Mouse (Mus musculus) stomach, embryonic 14.5 days (tissue): ENCODE results near the gene Gga1. TPM values are rescaled to one million over a fixed set of nuclear protein-coding genes. Genes with fewer than 3 reads are reported as not detected.

ENCODE experiments used
- ATAC-seq: fragments of 200-750 bp; cut with Nextera tagmentation; 2 replicates; pipeline ENCODE4 v1.8.0; 2017; ENCODE audit warnings: low read depth, moderate TSS enrichment; ENCODE audit not compliant: insufficient number of reproducible peaks, insufficient read depth, low FRiP score
- H3K27ac ChIP-seq: fragments of 300-500 bp; sonication (generic); 2 replicates; pipeline ENCODE4 v1.5.1; 2014; ENCODE audit warnings: mild to moderate bottlenecking, low read length, moderate library complexity, mixed read lengths
- H3K27me3 ChIP-seq: fragments of 300-500 bp; sonication (generic); 2 replicates; pipeline ENCODE4 v1.6.1; 2014; ENCODE audit warnings: low read length, control low read depth, mixed read lengths; ENCODE audit not compliant: control insufficient read depth, insufficient read depth
- H3K36me3 ChIP-seq: fragments of 300-500 bp; sonication (generic); 2 replicates; pipeline ENCODE4 v1.6.1; 2014; ENCODE audit warnings: mild to moderate bottlenecking, control low read depth, low read length, moderate library complexity, mixed read lengths; ENCODE audit not compliant: control insufficient read depth, insufficient read depth
- H3K4me1 ChIP-seq: fragments of 300-500 bp; sonication (generic); 2 replicates; pipeline ENCODE4 v1.6.1; 2014; ENCODE audit warnings: low read length, control low read depth, mixed read lengths; ENCODE audit not compliant: control insufficient read depth, insufficient read depth
- H3K4me2 ChIP-seq: fragments of 300-500 bp; sonication (generic); replicated peaks from 2 replicates; pipeline ENCODE4 v1.6.1; 2014; ENCODE audit warnings: low read depth, low read length, control low read depth
- H3K4me3 ChIP-seq: fragments of 300-500 bp; sonication (generic); 2 replicates; pipeline ENCODE4 v1.5.1; 2014; ENCODE audit warnings: low read depth, low read length, control low read depth
- H3K9ac ChIP-seq: fragments of 300-500 bp; sonication (generic); replicated peaks from 2 replicates; pipeline ENCODE4 v1.6.1; 2014; ENCODE audit warnings: low read depth, mild to moderate bottlenecking, control low read depth, low read length, moderate library complexity, mixed read lengths
- H3K9me3 ChIP-seq: fragments of 300-500 bp; sonication (generic); 2 replicates; pipeline ENCODE4 v1.6.1; 2016; ENCODE audit warnings: low read depth, low read length, control low read depth; ENCODE audit not compliant: control insufficient read depth
- WGBS: fragments of 180-500 bp; shearing (Covaris S2); extraction: QIAGEN DNeasy Blood & Tissue Kit; methylation state at CpG from one replicate; pipeline ENCODE4 v1.1.7; 2014; 5-methylcytosine and 5-hydroxymethylcytosine counted together
- microRNA-seq: library from miRNA; unstranded; fragments of <30 nt; microRNA quantifications from one replicate; pipeline ENCODE4, GENCODE M21; 2016
- polyA plus RNA-seq: library from polyadenylated mRNA; unstranded; fragments of >200 nt; fragmentation: Nextera tagmentation; extraction: Ambion mirVana; gene quantifications from 2 replicates; pipeline ENCODE4 v1.2.1, GENCODE M21; 2014

Gene Gga1
- polyA plus RNA-seq, 1 experiment from 2014 or later, result 38.2 TPM

DNA sequence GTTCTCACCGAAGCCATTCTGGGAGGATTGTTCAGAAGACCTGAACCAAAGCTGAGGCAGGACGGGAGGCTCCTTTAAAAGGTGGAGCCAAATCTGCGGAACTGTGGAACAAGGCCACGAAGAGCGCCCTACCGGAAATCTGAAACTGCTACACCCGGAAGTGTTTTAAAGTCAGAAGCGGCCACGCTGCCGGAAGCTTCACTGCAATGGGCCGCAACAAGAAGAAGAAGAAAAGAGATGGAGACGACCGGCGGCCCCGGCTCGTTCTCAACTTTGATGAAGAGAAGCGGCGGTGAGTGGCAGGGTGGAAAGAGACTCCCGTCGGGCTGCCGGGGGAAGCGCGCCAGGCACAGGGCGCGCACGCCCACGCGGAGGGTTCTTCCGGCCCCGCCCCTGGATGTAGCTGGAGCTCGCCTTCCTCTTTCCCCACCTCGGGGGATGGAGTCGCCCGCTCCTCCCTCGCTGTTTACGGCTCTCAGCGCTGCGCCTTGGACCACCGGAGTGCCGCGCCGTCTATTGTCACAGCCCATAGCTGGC is 57.9 kb downstream of the Gga1 start, which contains the start of gene Nol12:
Gene Nol12 (plus strand): TSS at position 150 of the 537 bp plus-strand sequence.
- H3K9ac ChIP-seq, result peak within 1 kb of the TSS; percentile 61
- no peaks in the 10 kb centered on the region for H3K27me3 ChIP-seq
- H3K4me3 ChIP-seq, result peak within 1 kb of the TSS; percentile 70
- H3K9me3 ChIP-seq, result no peaks in the 10 kb centered on the region
- H3K27ac ChIP-seq, result peak within 1 kb of the TSS; percentile 79; the same call in 1 of the 2 replicates
- peak; percentile 74 for ATAC-seq
- H3K4me1 ChIP-seq, result peaks cover 10% of the 10 kb centered on the region
- H3K36me3 ChIP-seq, result peaks cover 26% of the 10 kb centered on the region
- peak within 1 kb of the TSS; percentile 80 for H3K4me2 ChIP-seq
- WGBS, result under 1% methylated on average over 42 of the region's 42 CpGs

GRCm38 (mm10) chr15:78936403-78936802 is 59.4 kb downstream of the Gga1 start:
- WGBS, result 88% methylated on average over 12 of the region's 12 CpGs
- Histone ChIP-seq H3K9me3 (no peaks in the 10 kb centered on the region), H3K4me2 (no peak overlapping the region), H3K27me3 (no peaks in the 10 kb centered on the region), H3K9ac (no peak overlapping the region), H3K4me3 (no peak overlapping the region), H3K27ac (no peak overlapping the region), H3K4me1 (peaks cover 10% of the 10 kb centered on the region), H3K36me3 (peaks cover 37% of the 10 kb centered on the region)
- ATAC-seq, result no peak

GRCm38 (mm10) chr15:78937311-78937710 is 60.3 kb downstream of the Gga1 start:
- 91% methylated on average over 10 of the region's 10 CpGs for WGBS
- H3K9ac ChIP-seq, result no peak overlapping the region
- H3K36me3 ChIP-seq, result peaks cover 38% of the 10 kb centered on the region
- ATAC-seq, result no peak
- H3K4me3 ChIP-seq, result no peak overlapping the region
- no peak overlapping the region for H3K4me2 ChIP-seq
- peaks cover 10% of the 10 kb centered on the region for H3K4me1 ChIP-seq
- no peaks in the 10 kb centered on the region for H3K9me3 ChIP-seq
- H3K27ac ChIP-seq, result no peak overlapping the region
- H3K27me3 ChIP-seq, result no peaks in the 10 kb centered on the region

DNA sequence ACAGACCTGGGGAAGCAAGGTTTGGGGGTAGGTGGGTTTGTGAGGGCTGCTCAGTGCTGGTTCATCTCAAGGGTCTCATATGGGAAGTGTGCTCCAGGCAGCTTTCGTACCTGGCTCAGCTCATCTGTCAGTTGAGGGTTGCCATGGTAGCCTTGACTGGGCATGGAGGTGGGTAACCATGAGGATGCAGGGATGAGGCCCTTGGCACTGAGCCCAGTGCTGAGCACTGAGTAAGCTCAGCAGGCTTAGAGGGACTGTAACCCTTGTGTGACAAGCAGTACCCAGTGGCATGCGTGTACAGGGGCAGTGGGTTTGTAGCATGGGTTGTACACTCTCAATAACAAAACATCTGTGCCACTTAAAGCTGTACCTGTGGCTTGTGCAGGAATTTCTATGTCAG is 61.0 kb downstream of the Gga1 start:
- H3K27me3 ChIP-seq, result no peaks in the 10 kb centered on the region
- no peak for ATAC-seq
- peaks cover 38% of the 10 kb centered on the region for H3K36me3 ChIP-seq
- H3K4me3 ChIP-seq, result no peak overlapping the region
- peaks cover 10% of the 10 kb centered on the region for H3K4me1 ChIP-seq
- H3K4me2 ChIP-seq, result no peak overlapping the region
- no peaks in the 10 kb centered on the region for H3K9me3 ChIP-seq
- H3K27ac ChIP-seq, result no peak overlapping the region
- no peak overlapping the region for H3K9ac ChIP-seq
- WGBS, result 91% methylated on average over 2 of the region's 2 CpGs

- 94% methylated on average over 13 of the region's 13 CpGs for WGBS
- H3K4me1 ChIP-seq, result peaks cover 7% of the 10 kb centered on the region
- no peak overlapping the region for H3K4me3 ChIP-seq
- no peak overlapping the region for H3K9ac ChIP-seq
- no peaks in the 10 kb centered on the region for H3K9me3 ChIP-seq
- peaks cover 38% of the 10 kb centered on the region for H3K36me3 ChIP-seq
- no peak for ATAC-seq
- no peak overlapping the region for H3K27ac ChIP-seq
- H3K27me3 ChIP-seq, result no peaks in the 10 kb centered on the region
- H3K4me2 ChIP-seq, result no peak overlapping the region
Observed at GRCm38 (mm10) chr15:78940325-78940724, 63.3 kb downstream of the Gga1 start.

GRCm38 (mm10) chr15:78942663-78943062 is 65.7 kb downstream of the Gga1 start:
- H3K27ac ChIP-seq, result no peak overlapping the region

More at GRCm38 (mm10) chr15:78942663-78943062, 65.7 kb downstream of the Gga1 start:
- H3K9me3 ChIP-seq, result no peaks in the 10 kb centered on the region
- peak; percentile 59; the same call in 1 of the 2 replicates for ATAC-seq
- peaks cover 35% of the 10 kb centered on the region for H3K36me3 ChIP-seq
- H3K27me3 ChIP-seq, result no peaks in the 10 kb centered on the region
- WGBS, result 2% methylated on average over 9 of the region's 9 CpGs
- H3K4me2 ChIP-seq, result peak overlapping the region; percentile 45
- peaks cover 3% of the 10 kb centered on the region; the same call in 1 of the 2 replicates for H3K4me1 ChIP-seq
- H3K4me3 ChIP-seq, result peak overlapping the region; percentile 31
- H3K9ac ChIP-seq, result peak overlapping the region; percentile 46

Small RNA genes within 50 kb of the gene (microRNA-seq; reads per million reads assigned to microRNA genes)
- not detected for gene Mir6955

Other genes with a start within 250 kb of the Gga1 start
- 0.10 TPM in 1 of 2 replicates, not detected in the other for gene Elfn2, start 158.4 kb upstream of the Gga1 start, polyA plus RNA-seq
- 15.7 and 16.9 TPM in 2 replicates for gene Mfng, start 103.7 kb upstream of the Gga1 start, polyA plus RNA-seq
- 6.5 and 7.6 TPM in 2 replicates for gene Card10, start 74.1 kb upstream of the Gga1 start, polyA plus RNA-seq
- 40.7 and 41.7 TPM in 2 replicates for gene Cdc42ep1, start 34.6 kb upstream of the Gga1 start, polyA plus RNA-seq
- gene Lgals2, start 21.7 kb upstream of the Gga1 start, polyA plus RNA-seq, result 30.0 and 39.7 TPM in 2 replicates
- 0.21 TPM in 1 of 2 replicates, not detected in the other for gene Gm49510, start 22.5 kb downstream of the Gga1 start, polyA plus RNA-seq
- gene Sh3bp1, start 22.6 kb downstream of the Gga1 start, polyA plus RNA-seq, result 43.5 and 51.4 TPM in 2 replicates
- gene Pdxp, start 36.7 kb downstream of the Gga1 start, polyA plus RNA-seq, result 15.7 and 17.9 TPM in 2 replicates
- 1,620 and 1,697 TPM in 2 replicates for gene Lgals1, start 49.5 kb downstream of the Gga1 start, polyA plus RNA-seq
- gene Nol12, start 57.7 kb downstream of the Gga1 start, polyA plus RNA-seq, result 45.9 and 56.7 TPM in 2 replicates
- 50.2 TPM in 2 replicates for gene Triobp, start 70.5 kb downstream of the Gga1 start, polyA plus RNA-seq
- gene H1f0, start 151.3 kb downstream of the Gga1 start, polyA plus RNA-seq, result 160 and 175 TPM in 2 replicates
- gene Galr3, start 164.7 kb downstream of the Gga1 start, polyA plus RNA-seq, result 0.30 and 0.39 TPM in 2 replicates
- gene Ankrd54, start 185.7 kb downstream of the Gga1 start, polyA plus RNA-seq, result 42.7 and 44.1 TPM in 2 replicates
- gene Eif3l, start 198.0 kb downstream of the Gga1 start, polyA plus RNA-seq, result 218 and 224 TPM in 2 replicates
- 12.1 and 12.5 TPM in 2 replicates for gene Micall1, start 231.7 kb downstream of the Gga1 start, polyA plus RNA-seq